Mouse (Mus musculus): ENCODE measurements around the gene 3110082I17Rik.

DNA sequence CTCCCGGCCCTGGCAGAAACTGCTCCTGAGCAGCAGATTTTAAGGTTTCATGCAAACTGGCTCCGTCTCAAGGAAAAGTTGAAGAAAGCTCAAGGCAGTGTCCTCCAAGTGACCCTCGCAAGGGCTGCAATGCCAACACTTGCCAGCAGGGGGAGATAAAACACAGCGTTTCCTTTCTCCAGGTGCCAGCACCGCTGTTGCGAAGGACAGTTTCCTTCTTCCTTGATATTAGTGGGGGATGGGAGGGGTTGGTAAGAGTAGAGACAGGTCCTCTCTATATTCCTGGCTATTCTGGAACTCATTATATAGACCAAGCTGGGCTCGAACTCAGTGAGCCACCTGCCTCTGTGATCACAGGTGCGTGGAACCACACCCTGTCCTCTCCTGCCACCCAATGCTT lies 128.6 kb downstream of the 3110082I17Rik start:
- TF ChIP-seq CTCF (conservative IDR thresholded peaks at IDR 0.05; ENCODE audit: low read length): peak; percentile 100
- no peak for TF ChIP-seq POU5F1 (IDR thresholded peaks at IDR 0.05; ENCODE audit: borderline replicate concordance, low read length)
